Mouse (Mus musculus) heart, postnatal 4 days (tissue): ENCODE results near the gene Mical2. TPM values are rescaled to one million over a fixed set of nuclear protein-coding genes. Genes with fewer than 3 reads are reported as not detected.

Source experiments
- DNase-seq: peaks from one replicate; pipeline ENCODE4 v3.0.0; 2021
- total RNA-seq, 2 experiments: library from RNA; stranded (reverse); gene quantifications; 2 replicates each; pipeline ENCODE4 v1.2.3; 2021

Mical2 gene
- total RNA-seq, 2 experiments from 2014 or later = 281 to 298 TPM

- DNase-seq = no peak
Observed at GRCm38 (mm10) chr7:112242587-112242986, 16.9 kb downstream of the Mical2 start.

GRCm38 (mm10) chr7:112244071-112244470 lies 18.4 kb downstream of the Mical2 start:
- peak; percentile 35 for DNase-seq

- no peak for DNase-seq
Observed at GRCm38 (mm10) chr7:112244683-112245082, 19.0 kb downstream of the Mical2 start.

DNA sequence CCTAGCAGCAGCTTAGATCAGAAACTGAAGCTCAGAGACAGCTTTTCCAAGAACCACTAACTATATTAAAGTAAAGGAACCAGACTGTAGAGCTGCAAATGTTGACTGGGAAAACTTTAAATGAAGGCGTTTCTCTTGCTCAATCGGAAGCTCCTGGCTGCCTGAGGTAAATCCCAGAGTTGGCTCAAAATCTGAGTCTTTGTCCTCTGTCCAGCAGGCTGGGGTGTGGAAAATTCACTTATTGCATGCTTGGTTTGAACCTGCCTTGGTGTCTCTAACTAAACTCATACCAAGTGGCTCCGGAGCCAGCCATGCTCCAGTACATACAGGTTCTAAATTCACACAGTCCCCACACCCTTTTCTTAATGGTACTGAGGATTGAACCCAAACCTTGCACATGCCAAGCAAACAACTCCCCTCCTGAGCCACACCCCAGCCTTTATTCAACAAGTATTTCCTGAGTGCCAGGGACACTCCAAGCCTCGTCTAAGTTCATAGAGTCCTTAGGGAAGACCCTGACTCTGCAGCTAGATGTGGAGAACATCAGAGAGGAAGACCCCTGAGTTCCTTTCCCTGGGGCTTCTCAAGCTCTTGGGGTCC lies 20.3 kb downstream of the Mical2 start:
- no peak for DNase-seq

DNA sequence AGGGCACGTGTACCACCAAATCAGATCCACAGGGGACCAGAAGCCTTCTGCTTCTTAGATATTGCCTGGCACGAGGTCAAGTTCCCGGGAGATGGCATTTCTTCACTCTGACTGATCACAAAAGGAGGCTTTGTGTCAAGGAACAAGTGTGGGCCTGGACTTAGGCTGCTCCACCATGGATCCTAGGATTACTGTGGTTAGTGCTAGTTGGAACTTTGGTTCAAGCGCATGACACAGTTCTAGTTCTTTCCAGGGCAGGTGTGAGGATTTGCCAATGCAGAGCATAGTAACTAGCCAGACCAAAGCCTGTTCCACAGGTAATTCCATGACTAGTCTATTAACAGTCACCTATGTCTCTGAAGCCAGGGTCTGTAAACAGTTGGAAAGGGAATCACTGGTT lies 20.8 kb downstream of the Mical2 start:
- no peak for DNase-seq

GRCm38 (mm10) chr7:112247890-112248289 lies 22.2 kb downstream of the Mical2 start:
- DNase-seq = no peak

DNA sequence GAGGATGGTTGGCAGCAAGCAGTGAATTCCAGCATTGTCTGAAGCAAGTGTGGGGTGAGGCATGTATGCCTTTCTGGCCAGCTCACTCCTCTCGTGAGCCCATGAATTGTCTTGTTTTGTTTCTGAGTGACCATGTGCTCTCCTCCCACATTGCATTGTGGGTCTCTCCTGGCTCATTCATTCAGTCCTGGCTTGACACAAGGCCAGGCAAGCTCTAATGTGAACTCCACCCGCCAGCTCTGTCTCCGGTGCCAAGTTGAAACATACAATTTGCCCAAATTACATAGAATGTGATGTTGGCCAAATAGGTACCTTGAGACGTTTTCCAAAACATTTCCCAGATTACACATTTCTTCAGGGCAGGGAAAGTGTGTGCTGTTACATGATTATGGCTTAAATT lies 23.8 kb downstream of the Mical2 start:
- no peak for DNase-seq

DNA sequence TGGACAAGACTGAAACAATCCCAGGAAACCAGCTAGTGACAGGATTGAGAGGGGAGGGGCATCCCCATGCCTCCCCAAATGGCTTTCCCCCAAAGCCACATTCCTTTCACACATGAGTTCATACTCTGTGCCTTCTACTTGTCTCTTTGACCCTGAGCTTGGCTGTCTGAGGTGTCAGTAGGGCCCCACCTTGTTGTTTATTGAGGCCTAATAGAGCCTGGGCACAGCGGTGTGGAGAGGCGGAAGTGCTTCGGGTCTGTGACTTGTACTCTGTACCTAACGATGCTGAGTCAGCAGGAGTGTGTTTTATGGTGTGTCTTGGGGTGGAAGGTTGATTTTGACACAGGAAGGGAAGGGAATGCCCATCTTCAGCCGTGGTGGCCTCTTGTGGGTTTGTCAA lies 26.4 kb downstream of the Mical2 start:
- DNase-seq = no peak

GRCm38 (mm10) chr7:112254233-112254632 lies 28.6 kb downstream of the Mical2 start:
- no peak for DNase-seq

DNA sequence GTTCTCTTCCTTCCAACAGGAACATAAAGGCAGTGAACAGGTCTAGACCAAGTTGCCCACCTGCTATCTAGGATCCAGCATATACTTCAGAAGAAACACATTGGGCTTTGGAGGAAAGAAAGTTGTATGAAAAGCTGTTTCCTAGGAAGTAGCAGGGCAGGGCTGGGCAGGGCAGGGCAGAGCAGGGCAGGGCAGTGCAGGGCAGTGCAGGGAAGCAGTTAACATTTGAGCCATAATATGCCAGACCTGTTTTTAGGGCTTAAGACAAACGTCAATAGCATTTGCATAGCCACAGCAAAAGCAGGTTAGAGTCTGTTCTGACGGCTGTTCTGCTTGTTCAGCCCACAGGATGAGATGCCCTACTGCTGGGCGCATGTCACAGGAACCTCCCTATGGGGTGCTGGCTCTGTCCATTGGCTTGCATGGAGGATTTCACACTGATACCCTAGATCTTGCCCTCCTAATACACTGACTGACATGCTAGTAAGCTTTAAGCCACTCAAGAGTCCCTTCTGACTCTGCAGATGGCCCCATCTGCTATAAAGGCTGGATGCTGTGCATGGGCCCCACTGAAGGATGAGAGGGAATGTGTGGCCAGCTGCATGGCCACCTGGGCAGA lies 29.7 kb downstream of the Mical2 start:
- DNase-seq = no peak

DNA sequence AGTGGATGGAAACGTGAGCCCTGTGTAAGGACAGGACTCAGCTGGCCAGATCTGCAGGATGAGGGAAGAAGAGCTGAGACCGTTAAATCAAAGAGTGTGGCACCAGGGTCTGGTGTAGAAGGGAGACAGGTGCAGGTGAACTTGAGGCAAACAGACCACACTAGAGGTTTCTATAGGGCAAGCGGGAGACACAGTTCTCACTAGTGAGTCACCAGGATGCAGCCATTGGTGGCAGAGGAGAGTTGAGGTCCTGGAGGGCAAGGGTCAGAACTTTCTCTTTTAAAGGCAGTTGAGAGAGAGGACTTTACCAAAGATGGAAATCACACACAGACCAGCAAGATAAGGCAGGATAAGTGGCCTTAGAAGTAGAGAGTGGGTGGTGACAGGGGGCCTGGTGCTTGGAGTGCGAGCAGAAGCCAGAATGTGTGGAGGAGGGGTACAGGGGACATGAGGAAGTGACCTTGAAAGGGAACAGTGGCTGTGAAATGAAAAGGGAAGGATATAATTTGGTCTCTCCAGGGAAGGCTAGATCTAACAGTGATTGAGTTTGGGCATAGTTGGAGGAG lies 32.8 kb downstream of the Mical2 start:
- DNase-seq = no peak

- DNase-seq = no peak
Observed at GRCm38 (mm10) chr7:112259286-112259685, 33.6 kb downstream of the Mical2 start.

DNA sequence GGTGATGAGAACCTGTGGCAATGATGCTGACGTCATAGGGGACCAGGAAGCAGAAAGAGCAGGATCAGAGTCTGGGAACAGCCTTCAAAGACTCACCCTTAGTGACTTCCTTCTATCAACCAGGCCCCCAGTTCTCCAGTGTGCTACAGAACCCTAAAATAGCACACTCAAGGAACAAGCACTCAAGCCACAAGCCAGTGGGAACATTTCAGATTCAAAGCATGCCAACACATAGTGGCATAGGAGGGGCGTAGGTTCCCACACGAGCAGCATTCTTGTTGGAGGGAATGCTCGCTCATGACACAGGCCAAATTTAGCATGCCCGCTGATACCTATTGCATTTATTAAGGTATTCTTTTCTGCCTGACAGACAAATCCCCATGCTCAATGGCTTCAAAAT lies 35.5 kb downstream of the Mical2 start:
- DNase-seq = peak; percentile 51

DNA sequence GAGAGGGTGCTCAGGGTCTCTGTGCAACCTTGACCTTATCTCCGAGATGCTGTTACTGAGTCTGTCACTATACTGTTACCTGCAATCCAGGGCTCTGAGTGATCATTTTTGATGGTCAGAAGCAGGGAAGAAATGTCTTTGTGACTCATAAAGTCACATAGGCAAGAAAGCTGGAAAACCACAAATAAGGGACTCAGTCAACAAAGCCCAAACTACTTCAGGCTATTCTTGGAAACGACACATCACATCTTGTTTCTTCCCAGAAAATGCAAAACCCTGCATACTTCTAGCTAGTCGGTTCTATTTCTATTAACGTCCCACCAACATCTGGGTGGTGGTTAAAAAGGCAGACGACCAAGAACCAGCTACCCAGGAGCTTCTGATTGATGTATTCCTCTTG lies 41.6 kb downstream of the Mical2 start:
- DNase-seq = no peak

DNA sequence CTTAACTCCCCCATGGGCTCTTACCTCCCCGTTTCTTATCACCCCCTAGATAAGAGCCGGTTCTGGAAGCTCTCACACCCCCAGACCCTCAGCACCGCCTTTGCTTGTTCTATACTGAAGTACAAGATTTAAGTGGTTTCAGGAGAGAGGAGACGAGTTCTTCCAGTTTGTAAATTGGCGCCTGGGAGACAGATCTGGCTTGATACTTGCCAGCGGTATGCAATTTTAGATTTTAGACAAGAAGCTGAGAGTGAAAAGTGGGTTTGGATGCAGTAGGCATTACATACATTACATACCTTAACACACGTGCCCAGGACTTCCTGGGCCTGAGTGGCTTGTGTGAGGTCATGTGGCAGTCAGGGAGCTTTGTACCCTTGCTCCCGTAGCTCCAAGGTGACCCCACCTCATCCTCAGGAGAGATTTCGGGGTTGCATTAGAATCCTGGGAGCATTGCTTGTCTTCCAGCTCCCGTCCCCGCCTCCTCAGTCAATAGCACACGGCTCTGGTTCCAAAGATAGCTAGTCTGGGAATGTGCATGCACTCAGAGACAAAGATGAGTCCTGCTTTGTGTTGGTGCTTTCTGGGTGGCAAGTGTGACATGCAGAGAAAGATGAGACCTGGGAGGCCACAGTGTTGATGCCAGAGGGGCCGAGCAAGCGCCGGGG lies 43.2 kb downstream of the Mical2 start:
- no peak for DNase-seq

DNA sequence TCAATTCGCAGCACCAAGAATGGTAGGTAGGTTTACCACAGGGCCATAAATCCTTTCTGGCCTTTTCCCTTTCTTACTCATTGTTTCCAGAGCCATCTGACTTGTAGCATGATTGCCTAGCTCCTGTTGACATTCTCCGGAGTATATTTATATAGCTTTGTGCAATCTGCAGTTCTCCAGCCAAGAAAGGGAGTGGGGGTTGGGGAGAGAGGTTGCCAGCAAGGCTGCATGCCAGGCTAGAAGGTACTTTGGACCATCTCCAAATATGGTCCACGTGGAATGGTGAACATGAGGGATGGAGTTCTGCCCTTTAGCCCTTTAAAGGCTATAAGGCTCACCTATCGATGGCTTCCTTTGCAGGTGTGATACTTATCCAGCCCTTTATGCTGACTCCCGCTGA lies 45.2 kb downstream of the Mical2 start:
- DNase-seq = peak; percentile 89

GRCm38 (mm10) chr7:112271627-112272026 lies 46.0 kb downstream of the Mical2 start:
- no peak for DNase-seq

DNA sequence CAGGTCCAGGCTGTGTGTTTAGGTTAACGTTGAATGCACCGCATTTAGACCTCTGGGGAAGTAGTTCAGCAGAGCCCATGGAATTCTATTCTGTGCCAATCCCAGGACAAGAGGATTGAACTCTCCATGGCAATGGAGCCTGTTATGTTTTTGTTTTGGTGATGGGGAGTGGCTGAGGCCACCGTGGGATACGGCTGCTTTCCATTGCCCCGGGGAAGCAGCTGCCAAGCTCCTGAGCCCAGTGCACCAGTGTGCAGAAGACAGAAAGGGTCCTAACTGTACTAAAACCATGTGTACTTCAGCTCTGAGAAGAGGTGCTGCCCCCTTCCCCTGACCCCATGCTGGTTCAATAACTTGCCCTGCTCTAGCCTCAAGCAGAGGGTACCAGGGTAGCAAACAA lies 47.0 kb downstream of the Mical2 start:
- peak; percentile 58 for DNase-seq

- DNase-seq = no peak
Observed at GRCm38 (mm10) chr7:112273451-112273850, 47.8 kb downstream of the Mical2 start.

DNA sequence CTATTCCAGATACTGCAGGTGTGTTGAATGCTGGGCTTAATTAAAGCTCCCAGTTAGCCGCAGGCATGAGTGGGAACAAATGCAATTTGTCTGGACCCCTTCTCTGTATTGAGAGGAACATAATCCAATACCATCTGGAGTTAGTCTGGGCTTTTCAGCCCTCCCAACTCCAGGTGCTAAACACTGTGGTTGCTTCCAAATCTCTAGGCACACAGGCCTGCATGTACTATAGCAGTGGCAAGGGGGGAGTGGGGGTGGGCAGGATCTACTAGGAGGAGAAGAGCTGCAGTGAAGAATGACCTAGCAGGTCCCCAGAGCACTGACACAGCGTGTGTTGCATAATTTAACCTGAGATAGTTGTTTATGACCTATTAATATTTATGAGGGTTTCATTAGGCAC lies 49.0 kb downstream of the Mical2 start:
- no peak for DNase-seq

- DNase-seq = no peak
Observed at GRCm38 (mm10) chr7:112275093-112275492, 49.4 kb downstream of the Mical2 start.

- no peak for DNase-seq
Observed at GRCm38 (mm10) chr7:112275883-112276282, 50.2 kb downstream of the Mical2 start.

DNA sequence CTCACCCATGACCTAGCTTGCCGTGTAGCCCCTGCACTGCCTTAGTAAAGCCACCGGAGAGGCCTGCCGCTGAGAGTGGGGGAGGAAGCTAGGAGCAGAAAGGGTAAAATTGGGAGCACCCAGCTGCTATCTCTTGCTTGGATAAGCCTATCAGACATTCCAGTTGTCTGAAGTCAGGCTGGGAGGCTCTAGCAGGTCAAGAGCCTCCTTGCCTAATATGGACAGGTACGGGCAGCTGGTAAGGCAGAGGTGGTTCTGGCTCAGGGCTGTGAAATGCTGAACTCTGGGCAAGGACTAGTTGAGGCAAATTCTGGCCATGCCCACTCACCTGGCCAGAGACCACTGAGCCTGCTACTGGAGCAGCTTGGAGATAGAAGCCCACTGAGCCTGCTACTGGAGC lies 51.2 kb downstream of the Mical2 start:
- peak; percentile 63 for DNase-seq

- no peak for DNase-seq
Observed at GRCm38 (mm10) chr7:112278648-112279047, 53.0 kb downstream of the Mical2 start.
